Mouse (Mus musculus) stomach, postnatal 0 days (tissue): Measurements from ENCODE around the gene Ildr2. TPM values are rescaled to one million over a fixed set of nuclear protein-coding genes. Genes with fewer than 3 reads are reported as not detected.

Source experiments
- ATAC-seq: fragments of 200-750 bp; cut with Nextera tagmentation; 2 replicates; pipeline ENCODE4 v1.8.0; 2017; ENCODE audit not compliant: low FRiP score, low TSS enrichment
- DNase-seq: peaks from one replicate; pipeline ENCODE4 v3.0.0-alpha.2; 2016; ENCODE audit warnings: low spot score
- H3K27ac ChIP-seq: fragments of 300-500 bp; sonication (generic); replicated peaks from 2 replicates; pipeline ENCODE4 v1.5.1; 2014; ENCODE audit warnings: mild to moderate bottlenecking, control low read depth
- H3K27me3 ChIP-seq: fragments of 300-500 bp; sonication (generic); 2 replicates; pipeline ENCODE4 v1.6.1; 2014; ENCODE audit warnings: low read length; ENCODE audit not compliant: control insufficient read depth, insufficient read depth
- H3K36me3 ChIP-seq: fragments of 300-500 bp; sonication (generic); 2 replicates; pipeline ENCODE4 v1.6.1; 2014; ENCODE audit warnings: low read length, mixed read lengths; ENCODE audit not compliant: control insufficient read depth, insufficient read depth
- H3K4me1 ChIP-seq: fragments of 300-500 bp; sonication (generic); replicated peaks from 2 replicates; pipeline ENCODE4 v1.6.1; 2014; ENCODE audit warnings: antibody characterized with exemption; ENCODE audit not compliant: control insufficient read depth, insufficient read depth
- H3K4me2 ChIP-seq: fragments of 300-500 bp; sonication (generic); replicated peaks from 2 replicates; pipeline ENCODE4 v1.6.1; 2014; ENCODE audit warnings: low read depth, mild to moderate bottlenecking, control low read depth, moderate library complexity
- H3K4me3 ChIP-seq: fragments of 300-500 bp; sonication (generic); 2 replicates; pipeline ENCODE4 v1.5.1; 2014; ENCODE audit warnings: low read depth, low read length, control low read depth
- H3K9ac ChIP-seq: fragments of 300-500 bp; sonication (generic); 2 replicates; pipeline ENCODE4 v1.6.1; 2014; ENCODE audit warnings: mild to moderate bottlenecking, low read length, control low read depth, mixed read lengths
- H3K9me3 ChIP-seq: fragments of 300-500 bp; sonication (generic); 2 replicates; pipeline ENCODE4 v1.6.1; 2016; ENCODE audit warnings: low read length; ENCODE audit not compliant: control insufficient read depth
- CTCF ChIP-seq: IDR thresholded peaks from 2 replicates; pipeline ENCODE4 v1.5.1; 2016; ENCODE audit warnings: antibody characterized with exemption, low read depth, mild to moderate bottlenecking, moderate library complexity
- EP300 ChIP-seq: optimal IDR thresholded peaks from 2 replicates; pipeline ENCODE3; 2016; ENCODE audit warnings: antibody characterized with exemption
- WGBS: fragments of 180-500 bp; shearing (Covaris S2); extraction: QIAGEN DNeasy Blood & Tissue Kit; methylation state at CpG from one replicate; pipeline ENCODE4 v1.1.7; 2014; 5-methylcytosine and 5-hydroxymethylcytosine counted together
- polyA plus RNA-seq: library from polyadenylated mRNA; unstranded; fragments of >200 nt; fragmentation: Nextera tagmentation; extraction: Ambion mirVana; gene quantifications from 2 replicates; pipeline ENCODE4 v1.2.1, GENCODE M21; 2015

The Ildr2 gene
- polyA plus RNA-seq, 1 experiment from 2014 or later: 0.64 TPM

DNA sequence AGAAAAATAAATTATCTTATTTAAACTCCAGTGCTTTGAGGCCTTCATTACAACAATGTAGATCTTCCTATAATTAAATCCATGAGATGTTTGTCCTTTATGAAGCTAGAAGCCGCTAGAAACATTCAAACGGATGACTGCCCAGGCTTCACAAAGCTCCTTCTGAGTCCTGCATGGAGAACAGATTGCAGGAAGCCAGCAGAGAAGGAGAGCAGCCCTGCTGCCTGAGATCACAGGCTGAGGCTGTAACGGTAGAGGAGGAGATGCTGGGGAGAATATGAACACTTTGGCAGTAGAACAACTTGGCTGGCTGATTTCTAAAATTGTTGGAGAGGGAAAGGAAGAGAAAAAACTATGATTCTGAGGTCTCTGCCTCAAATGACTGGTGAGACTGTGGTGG is 76.8 kb downstream of the Ildr2 start:
- no peak overlapping the region for H3K9ac ChIP-seq
- ATAC-seq: no peak
- no peak overlapping the region for H3K4me3 ChIP-seq
- no peaks in the 10 kb centered on the region for H3K4me1 ChIP-seq
- no peaks in the 10 kb centered on the region for H3K9me3 ChIP-seq
- DNase-seq: no peak
- no peak overlapping the region for H3K4me2 ChIP-seq
- no peaks in the 10 kb centered on the region for H3K27me3 ChIP-seq
- no peak overlapping the region for H3K27ac ChIP-seq
- 58% methylated on average over 3 of the region's 3 CpGs for WGBS
- no peaks in the 10 kb centered on the region for H3K36me3 ChIP-seq
- TF ChIP-seq CTCF: no peak
- no peak for TF ChIP-seq EP300

DNA sequence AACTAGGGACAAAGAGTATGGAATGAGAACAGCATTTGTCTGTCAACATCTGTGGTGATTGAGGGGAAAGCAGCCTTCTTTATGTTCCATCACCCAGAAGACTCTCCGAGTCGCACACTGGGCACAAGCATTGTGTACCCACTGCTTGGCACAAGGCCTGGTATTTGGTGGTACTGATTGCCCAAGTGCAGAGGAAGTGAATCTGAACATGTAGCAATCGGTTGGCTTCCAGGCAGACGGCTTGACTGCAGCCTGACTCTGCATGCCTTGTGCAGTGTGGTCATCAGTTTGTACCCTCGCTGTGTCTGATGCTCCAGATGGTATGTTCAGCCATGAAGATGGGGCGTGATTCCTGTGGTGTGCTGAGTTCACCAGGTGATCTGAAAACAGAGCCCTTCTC is 85.2 kb downstream of the Ildr2 start:
- ATAC-seq: no peak
- H3K36me3 ChIP-seq: no peaks in the 10 kb centered on the region
- no peak for DNase-seq
- H3K27me3 ChIP-seq: no peaks in the 10 kb centered on the region
- no peaks in the 10 kb centered on the region for H3K9me3 ChIP-seq
- H3K4me2 ChIP-seq: no peak overlapping the region
- H3K9ac ChIP-seq: no peak overlapping the region
- no peak for TF ChIP-seq CTCF
- TF ChIP-seq EP300: no peak
- H3K4me1 ChIP-seq: no peaks in the 10 kb centered on the region
- WGBS: 78% methylated on average over 6 of the region's 6 CpGs
- H3K4me3 ChIP-seq: no peak overlapping the region
- H3K27ac ChIP-seq: no peak overlapping the region

GRCm38 (mm10) chr1:166342060-166342459 is 88.1 kb downstream of the Ildr2 start:
- Histone ChIP-seq H3K9ac (no peak overlapping the region), H3K27me3 (no peaks in the 10 kb centered on the region), H3K4me1 (no peaks in the 10 kb centered on the region), H3K36me3 (no peaks in the 10 kb centered on the region), H3K4me2 (no peak overlapping the region), H3K27ac (no peak overlapping the region), H3K9me3 (no peaks in the 10 kb centered on the region), H3K4me3 (no peak overlapping the region)
- TF ChIP-seq CTCF: no peak
- no peak for TF ChIP-seq EP300
- WGBS: 66% methylated on average over 2 of the region's 2 CpGs
- ATAC-seq (no peak), DNase-seq (no peak)

- Histone ChIP-seq H3K9me3 (no peaks in the 10 kb centered on the region), H3K27ac (no peak overlapping the region), H3K27me3 (no peaks in the 10 kb centered on the region), H3K36me3 (no peaks in the 10 kb centered on the region), H3K4me1 (no peaks in the 10 kb centered on the region), H3K9ac (no peak overlapping the region), H3K4me3 (no peak overlapping the region), H3K4me2 (no peak overlapping the region)
- TF ChIP-seq EP300: no peak
- no peak for TF ChIP-seq CTCF
- WGBS: 77% methylated on average over 1 of the region's 1 CpGs
- ATAC-seq (no peak), DNase-seq (no peak)
Measured at GRCm38 (mm10) chr1:166342539-166342938, 88.6 kb downstream of the Ildr2 start.

GRCm38 (mm10) chr1:166343586-166343985 is 89.6 kb downstream of the Ildr2 start:
- no peak overlapping the region for H3K9ac ChIP-seq
- no peak overlapping the region for H3K27ac ChIP-seq
- no peaks in the 10 kb centered on the region for H3K9me3 ChIP-seq
- DNase-seq: no peak
- TF ChIP-seq EP300 (no peak), CTCF (no peak)
- H3K36me3 ChIP-seq: no peaks in the 10 kb centered on the region
- H3K4me2 ChIP-seq: no peak overlapping the region
- H3K27me3 ChIP-seq: no peaks in the 10 kb centered on the region
- ATAC-seq: no peak
- no peak overlapping the region for H3K4me3 ChIP-seq
- no peaks in the 10 kb centered on the region for H3K4me1 ChIP-seq
- 52% methylated on average over 5 of the region's 5 CpGs for WGBS

DNA sequence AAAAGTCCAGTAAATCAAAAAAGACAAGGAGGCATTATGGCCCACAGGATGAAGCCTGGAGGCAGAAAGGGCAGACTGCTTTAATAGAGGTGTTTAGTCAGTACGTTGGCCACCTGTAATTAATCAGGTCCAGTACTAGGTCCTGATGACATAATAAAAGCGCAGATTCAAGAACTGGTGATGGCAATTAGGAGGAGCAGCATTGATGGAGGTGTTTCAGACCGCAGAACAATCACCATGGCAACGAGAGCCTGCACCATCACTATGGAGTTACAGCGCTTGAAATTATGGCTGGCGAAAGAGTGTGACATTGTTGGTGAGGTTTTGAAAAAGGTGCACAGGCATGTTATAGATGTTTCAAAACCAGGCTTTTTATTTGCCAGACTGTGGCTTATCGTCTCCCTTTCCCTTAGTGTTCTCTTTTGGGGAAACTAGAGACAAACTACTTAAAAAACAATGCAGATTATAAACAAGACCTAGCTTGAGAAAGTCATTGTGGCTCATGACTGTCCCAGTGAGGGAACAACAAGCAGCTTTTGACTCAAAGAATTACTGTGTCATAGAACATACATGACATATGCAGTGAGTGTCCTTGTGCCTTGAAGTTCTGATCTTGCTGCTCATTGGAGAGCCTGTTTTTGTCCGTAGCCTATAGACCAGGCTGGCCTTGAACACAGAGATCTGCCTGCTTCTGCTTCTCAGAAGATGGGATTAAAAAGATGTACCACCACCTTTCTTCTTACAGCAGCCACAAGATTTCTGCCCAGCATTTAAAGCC is 90.5 kb downstream of the Ildr2 start:
- DNase-seq: no peak
- H3K4me1 ChIP-seq: no peaks in the 10 kb centered on the region
- WGBS: 77% methylated on average over 8 of the region's 8 CpGs

More for the DNA sequence above, 90.5 kb downstream of the Ildr2 start:
- Histone ChIP-seq H3K36me3 (no peaks in the 10 kb centered on the region), H3K4me2 (no peak overlapping the region), H3K9me3 (no peaks in the 10 kb centered on the region), H3K4me3 (no peak overlapping the region), H3K27ac (no peak overlapping the region), H3K9ac (no peak overlapping the region), H3K27me3 (no peaks in the 10 kb centered on the region)
- ATAC-seq: no peak
- TF ChIP-seq CTCF: no peak
- no peak for TF ChIP-seq EP300
